Mouse (Mus musculus) C2C12 (cell line): ENCODE results near the gene Gm48551.

Source experiments
- CEBPB ChIP-seq: IDR thresholded peaks from one replicate; pipeline ENCODE4 v1.6.1; 2011; ENCODE audit warnings: low read depth, mild to moderate bottlenecking, control low read depth, moderate library complexity
- CTCF ChIP-seq: IDR thresholded peaks from one replicate; pipeline ENCODE4 v1.5.1; 2011; ENCODE audit not compliant: control insufficient read depth, insufficient read depth, insufficient read length
- MYOD1 ChIP-seq: IDR thresholded peaks from one replicate; pipeline ENCODE4 v1.6.1; 2011; ENCODE audit warnings: low read depth; ENCODE audit not compliant: control insufficient read depth, insufficient read length
- MYOG ChIP-seq: IDR thresholded peaks from one replicate; pipeline ENCODE4 v1.6.1; 2011; ENCODE audit not compliant: control insufficient read depth, insufficient read length; ENCODE audit errors: extremely low read depth

DNA sequence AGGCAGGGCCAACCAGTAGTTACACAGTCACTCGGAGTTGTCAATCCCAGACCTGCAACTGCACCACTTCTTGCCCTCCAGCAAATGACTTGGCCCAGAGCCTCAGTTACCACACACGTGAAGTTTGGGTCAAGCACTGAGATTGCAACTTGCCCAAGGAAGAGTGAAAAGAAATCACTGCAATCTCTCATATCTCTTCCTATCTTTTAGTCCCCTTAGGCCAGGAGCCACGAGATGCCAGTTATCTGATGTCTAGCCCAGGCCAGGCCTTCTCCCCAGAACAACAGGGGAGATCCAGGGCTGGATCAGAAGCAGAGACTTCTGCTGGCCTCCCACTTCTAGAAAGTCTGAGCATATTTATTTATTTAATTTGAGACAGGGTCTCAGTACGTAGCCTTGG, 28.7 kb upstream of the Gm48551 start:
- TF ChIP-seq MYOD1, result no peak
- no peak for TF ChIP-seq CTCF
- TF ChIP-seq MYOG, result no peak
- TF ChIP-seq CEBPB, result no peak
